Mouse (Mus musculus): ENCODE measurements around the gene Rab15. TPM values are rescaled to one million over a fixed set of nuclear protein-coding genes. Genes with fewer than 3 reads are reported as not detected.

Rab15 gene
- total RNA-seq, 2 experiments from 2014 or later, result 1.8 to 4.0 TPM

DNA sequence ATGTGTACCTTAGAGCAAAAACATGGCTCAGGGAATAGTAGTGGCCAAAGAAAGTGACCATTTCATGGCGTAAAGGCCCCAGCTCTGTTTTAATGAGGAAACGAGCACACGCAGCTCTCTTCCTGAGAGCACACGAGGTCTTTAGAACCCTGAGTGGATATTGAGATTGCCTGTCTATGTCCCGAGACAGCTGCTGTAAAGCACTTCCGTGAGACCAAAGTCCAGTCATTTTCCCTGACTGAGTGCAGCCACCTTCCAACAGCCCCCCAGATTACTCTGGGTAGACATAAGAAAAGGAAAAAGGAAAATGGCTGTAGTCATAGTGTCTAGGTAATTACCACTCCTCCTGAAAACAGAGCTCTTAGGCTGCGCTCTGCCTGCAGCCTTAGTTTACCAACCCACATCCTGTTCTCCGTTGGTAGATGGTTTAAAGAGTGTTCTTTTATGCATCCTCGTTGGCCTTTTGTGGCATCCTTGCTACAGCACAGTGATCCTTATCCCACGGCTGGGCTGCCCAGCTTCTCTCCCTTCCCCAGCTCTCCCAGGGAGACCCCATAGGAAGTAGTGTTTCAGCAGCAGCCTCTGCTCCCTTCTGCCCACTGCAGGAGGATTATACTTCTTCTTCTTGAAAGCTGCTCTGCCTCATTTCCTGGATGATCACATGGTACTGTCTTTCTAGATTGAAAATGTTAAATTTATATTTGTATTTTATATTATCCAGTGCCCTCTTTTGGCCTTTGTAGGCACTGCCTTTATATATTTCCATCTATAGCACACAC is 44.2 kb downstream of the Rab15 start:
- DNase-seq, result no peak

- DNase-seq, result no peak
These were observed 44.9 kb downstream of the Rab15 start for GRCm38 (mm10) chr12:76777845-76778244.

DNA sequence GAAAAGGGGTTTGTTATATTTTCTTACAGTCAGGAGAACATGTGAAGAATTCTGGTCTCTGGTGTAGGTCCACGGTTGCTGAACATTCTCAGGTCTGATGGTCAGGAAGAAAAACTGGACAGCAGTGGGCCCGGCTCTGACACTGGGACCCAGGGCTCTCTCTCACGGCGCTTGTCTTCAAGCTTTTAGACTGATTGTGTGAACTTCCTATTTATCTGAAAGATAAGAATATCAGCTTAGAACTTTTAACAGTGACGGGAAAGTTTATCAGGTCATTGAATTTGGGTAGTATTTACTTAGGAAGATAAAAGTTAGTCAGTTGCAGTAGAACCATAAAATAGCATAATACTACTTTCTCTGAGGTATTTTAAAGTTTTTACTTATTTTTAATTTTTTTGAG is 45.8 kb downstream of the Rab15 start:
- DNase-seq, result no peak

GRCm38 (mm10) chr12:76775132-76775531 is 47.6 kb downstream of the Rab15 start:
- peak; percentile 28 for DNase-seq

- no peak for DNase-seq
These were observed 48.1 kb downstream of the Rab15 start for GRCm38 (mm10) chr12:76774652-76775051.

- DNase-seq, result no peak
These were observed 51.2 kb downstream of the Rab15 start for GRCm38 (mm10) chr12:76771540-76771939.

- no peak for DNase-seq
These were observed 51.7 kb downstream of the Rab15 start for GRCm38 (mm10) chr12:76770841-76771500.

- DNase-seq, result peak in 1 of 2 experiments; percentile 8
These were observed 56.6 kb downstream of the Rab15 start for GRCm38 (mm10) chr12:76765901-76766630.

- peak; percentile 92 to 94 for DNase-seq
These were observed 57.3 kb downstream of the Rab15 start, which contains the start of the genes Churc1 and Fntb for GRCm38 (mm10) chr12:76765354-76765851. Churc1 (plus strand) TSS chr12:76765538. Fntb (plus strand) TSS chr12:76765589.

GRCm38 (mm10) chr12:76752652-76753318 is 69.9 kb downstream of the Rab15 start:
- DNase-seq, result peak in 1 of 2 experiments; percentile 49

- DNase-seq, result no peak
These were observed 71.7 kb downstream of the Rab15 start for GRCm38 (mm10) chr12:76750866-76751459.

Other genes starting within 250 kb of the Rab15 start
- gene Sptb, start 112.4 kb downstream of the Rab15 start, total RNA-seq (2021), result 10 to 100 TPM; 18.7 to 59.4 TPM
- 10 to 100 TPM; 77.8 to 87.4 TPM for gene Churc1, start 57.4 kb downstream of the Rab15 start, total RNA-seq (2021)
- 10 to 100 TPM; 12.5 to 13.2 TPM for gene Fntb, start 57.3 kb downstream of the Rab15 start, total RNA-seq (2021)
- not detected for gene Gpx2, start 27.4 kb downstream of the Rab15 start, total RNA-seq (2021)
- gene Max, start 139.3 kb upstream of the Rab15 start, total RNA-seq (2021), result 10 to 100 TPM; 63.4 to 73.8 TPM